Mouse (Mus musculus): Measurements from ENCODE around the gene March5.

DNA sequence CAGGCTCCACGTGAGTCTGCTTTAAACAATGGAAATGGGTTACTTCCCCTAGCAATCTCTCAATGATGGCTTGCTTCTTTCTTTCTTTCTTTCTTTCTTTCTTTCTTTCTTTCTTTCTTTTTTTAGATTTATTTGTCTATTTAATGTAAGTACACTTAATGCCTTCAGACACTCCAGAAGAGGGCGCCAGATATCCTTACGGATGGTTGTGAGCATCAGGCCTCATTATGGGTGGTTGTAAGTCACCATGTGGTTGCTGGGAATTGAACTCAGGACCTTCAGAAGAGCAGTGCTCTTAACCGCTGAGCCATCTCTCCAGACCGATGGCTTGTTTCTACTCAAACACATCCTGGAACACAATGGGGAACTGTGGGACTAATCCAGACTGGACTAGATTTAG lies 33.9 kb downstream of the March5 start:
- TF ChIP-seq POLR2A (IDR thresholded peaks at IDR 0.05; ENCODE audit: insufficient read depth, low read depth, low read length) (no peak), CTCF (IDR thresholded peaks at IDR 0.05; ENCODE audit: insufficient read depth, low read depth, low read length) (no peak)

Data from olfactory bulb, adult 2 months (tissue).